Mouse (Mus musculus) lung, postnatal 14 days (tissue): Measurements from ENCODE around the gene Eef1g.
"Not testable (repeated sequence)": the region's sequence is repeated elsewhere in the genome, so short reads cannot be mapped to it uniquely, and the experiment has no call there.

Source experiments
- DNase-seq: peaks from one replicate; pipeline ENCODE4 v3.0.0; 2021

The Eef1g gene

GRCm38 (mm10) chr19:8988346-8989065, 21.7 kb downstream of the Eef1g start:
- DNase-seq: no peak

DNA sequence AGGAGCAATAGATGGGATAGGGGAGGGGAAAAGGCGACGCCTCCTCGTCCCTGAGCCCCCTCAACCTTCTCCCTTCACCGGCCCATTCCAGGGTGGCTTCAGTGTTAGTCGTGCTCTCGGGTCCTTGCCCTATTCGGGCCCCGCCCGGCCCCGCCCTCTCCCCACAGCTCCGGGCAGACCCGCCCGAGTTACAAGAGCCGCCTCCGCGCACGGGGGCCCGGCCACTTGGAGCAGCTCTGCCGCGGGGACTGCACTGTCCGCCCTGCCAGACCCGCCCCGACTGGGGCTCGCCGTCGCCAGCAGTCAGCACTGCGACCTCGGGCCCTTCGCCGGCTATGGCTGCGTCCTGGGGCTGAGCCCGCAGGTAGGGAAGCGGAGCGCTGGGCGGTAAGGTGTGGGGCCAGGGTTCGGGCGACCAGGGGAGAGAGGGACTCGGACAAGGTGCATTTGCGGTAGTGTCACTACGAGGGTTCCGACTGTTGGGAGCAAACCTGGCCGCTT, 22.3 kb downstream of the Eef1g start, which contains the start of gene Ahnak:
Gene Ahnak (plus strand): TSS at position 219 of the 501 bp plus-strand sequence.
- peak; percentile 87 for DNase-seq

GRCm38 (mm10) chr19:8989567-8990431, 23.0 kb downstream of the Eef1g start:
- DNase-seq: peak; percentile 94

DNA sequence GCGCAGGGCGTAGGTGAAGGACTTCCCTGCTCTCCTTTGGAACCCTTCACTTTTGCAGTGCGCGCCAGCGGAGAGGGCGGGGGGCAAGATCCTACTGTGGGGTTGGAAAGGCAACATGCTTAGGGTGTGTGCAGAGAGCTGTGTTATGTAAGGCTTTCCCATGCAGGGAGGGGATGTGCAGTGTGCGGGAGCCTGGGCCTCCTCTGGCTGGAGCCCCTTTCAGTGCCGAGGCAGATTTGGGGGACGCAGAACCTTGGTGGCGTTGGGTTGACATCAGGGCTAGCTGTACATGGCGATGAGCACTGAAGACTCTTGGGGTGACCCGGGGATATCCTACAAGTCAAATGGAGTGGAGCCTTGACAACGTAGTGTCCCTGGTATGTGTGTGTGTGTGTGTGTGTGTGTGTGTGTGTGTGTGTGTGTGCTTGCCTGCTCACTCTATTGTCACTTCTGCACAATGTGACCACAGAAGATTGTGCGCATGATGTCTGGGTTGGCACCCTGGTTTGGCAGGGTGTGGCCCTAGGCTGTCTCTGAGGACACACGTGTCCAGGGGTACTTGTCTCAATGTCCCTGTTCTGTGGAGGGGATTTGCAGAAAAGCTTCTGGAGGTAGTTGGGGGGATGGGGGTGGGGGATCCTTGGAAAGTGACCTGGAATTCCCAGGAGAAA, 23.7 kb downstream of the Eef1g start:
- DNase-seq: no peak

- DNase-seq: no peak
These were observed 24.5 kb downstream of the Eef1g start for GRCm38 (mm10) chr19:8991245-8991870.

- peak; percentile 52 for DNase-seq
These were observed 25.3 kb downstream of the Eef1g start for GRCm38 (mm10) chr19:8991871-8992735.

DNA sequence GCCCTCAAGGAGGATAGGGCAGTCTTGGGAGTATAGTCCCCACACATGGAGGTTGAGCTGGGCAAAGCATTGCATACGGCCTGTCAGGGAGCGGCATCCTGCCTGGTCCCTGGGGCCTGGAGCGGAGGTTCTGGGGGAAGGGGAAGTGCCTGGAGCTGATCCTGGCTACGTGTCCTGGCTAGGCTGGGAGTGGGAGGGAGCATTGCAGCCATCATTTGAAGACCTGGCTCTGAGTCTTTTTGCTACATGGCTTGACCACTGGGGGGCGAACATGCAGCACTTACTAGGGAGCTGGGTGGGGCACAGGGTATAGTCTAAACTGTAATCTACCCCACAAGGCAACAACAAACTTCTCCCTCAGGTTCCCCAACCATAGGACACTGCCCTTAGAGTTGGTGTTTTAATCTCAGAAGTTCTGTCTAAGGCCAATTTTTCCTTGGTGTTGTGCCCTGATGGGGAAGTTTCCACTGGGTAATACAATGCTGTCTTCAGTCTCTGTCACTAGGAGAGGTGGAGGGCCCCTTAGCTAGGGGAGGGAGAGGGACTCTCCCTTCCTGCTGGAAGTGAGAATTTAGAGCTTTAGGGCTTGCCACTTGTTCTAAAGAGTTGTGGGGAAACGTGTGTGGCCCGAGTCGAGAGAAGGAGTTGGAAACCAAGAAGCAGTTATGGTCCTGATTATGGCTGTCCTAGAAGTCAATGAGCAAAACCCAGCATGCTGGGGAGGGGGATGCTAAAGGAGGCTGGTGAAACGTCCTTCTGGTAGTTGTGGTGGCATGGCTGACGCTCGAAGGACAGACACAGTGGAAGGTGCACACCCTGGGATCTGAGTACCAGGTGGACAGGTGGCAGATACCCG, 26.2 kb downstream of the Eef1g start:
- peak; percentile 91 for DNase-seq

DNA sequence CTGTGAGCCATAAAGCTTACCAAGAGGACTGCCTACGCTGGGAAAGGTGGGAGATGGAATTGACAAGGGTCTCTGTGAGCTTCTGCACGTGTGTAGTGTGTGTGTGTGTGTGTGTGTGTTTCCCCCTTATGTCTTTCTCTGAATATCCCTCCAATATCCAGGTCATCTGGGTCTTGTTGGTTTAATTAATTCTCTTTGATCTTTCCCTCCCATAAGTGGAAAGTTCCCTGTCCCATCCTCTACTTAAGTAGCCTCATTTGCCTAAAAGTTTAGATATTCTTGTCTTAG, 26.7 kb downstream of the Eef1g start:
- no peak for DNase-seq

DNA sequence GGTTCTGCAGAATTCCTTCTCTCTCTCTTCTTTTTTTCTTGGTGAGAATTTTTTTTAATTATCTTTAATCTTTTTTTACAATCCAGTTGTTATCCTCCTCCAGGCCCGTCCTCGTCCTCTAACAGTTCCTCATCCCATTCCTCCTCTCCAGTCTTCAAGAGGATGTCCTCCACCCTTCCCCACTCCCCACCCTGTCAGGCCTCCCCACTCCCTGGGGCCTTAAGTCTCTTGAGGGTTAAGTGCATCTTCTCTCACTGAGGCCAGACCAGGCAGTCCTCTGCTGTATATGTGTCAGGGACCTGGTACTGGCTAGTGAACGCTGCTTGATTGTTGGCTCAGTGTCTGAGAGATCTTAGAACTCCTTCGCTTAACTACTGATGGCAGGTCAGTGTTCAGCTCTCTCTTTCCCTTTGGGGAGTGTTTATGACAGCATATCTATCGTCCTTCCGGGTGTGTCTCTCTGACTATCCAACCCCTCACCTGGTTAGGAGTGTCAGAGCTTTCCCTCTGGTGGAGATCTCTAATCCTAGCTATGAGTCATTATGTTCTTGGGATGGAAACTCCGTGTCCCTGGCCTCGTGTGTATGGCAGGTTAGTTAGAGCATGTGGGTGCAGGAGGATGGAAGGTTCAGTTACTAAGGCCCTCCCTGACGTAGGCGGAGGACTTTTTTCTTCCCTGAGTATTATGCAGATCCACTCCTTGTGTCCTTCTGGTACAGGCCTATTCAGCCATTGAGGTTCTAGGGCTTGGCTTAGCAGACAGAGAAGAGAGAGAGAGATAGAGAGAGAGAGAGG, 28.2 kb downstream of the Eef1g start:
- no peak for DNase-seq

GRCm38 (mm10) chr19:8996601-8997000, 29.8 kb downstream of the Eef1g start:
- no peak for DNase-seq

- DNase-seq: peak; percentile 94
These were observed 30.7 kb downstream of the Eef1g start for GRCm38 (mm10) chr19:8997546-8997945.

GRCm38 (mm10) chr19:8998546-8998945, 31.7 kb downstream of the Eef1g start:
- DNase-seq: no peak

GRCm38 (mm10) chr19:8999223-8999622, 32.4 kb downstream of the Eef1g start:
- DNase-seq: peak; percentile 40

- DNase-seq: not testable (repeated sequence)
These were observed 40.1 kb downstream of the Eef1g start for GRCm38 (mm10) chr19:9006915-9007314.

- no peak for DNase-seq
These were observed 52.5 kb downstream of the Eef1g start for GRCm38 (mm10) chr19:9019298-9019697.

GRCm38 (mm10) chr19:9023021-9023778, 56.4 kb downstream of the Eef1g start:
- DNase-seq: peak; percentile 41

- no peak for DNase-seq
These were observed 58.9 kb downstream of the Eef1g start for GRCm38 (mm10) chr19:9025562-9026257.

- DNase-seq: no peak
These were observed 59.8 kb downstream of the Eef1g start for GRCm38 (mm10) chr19:9026634-9027033.

DNA sequence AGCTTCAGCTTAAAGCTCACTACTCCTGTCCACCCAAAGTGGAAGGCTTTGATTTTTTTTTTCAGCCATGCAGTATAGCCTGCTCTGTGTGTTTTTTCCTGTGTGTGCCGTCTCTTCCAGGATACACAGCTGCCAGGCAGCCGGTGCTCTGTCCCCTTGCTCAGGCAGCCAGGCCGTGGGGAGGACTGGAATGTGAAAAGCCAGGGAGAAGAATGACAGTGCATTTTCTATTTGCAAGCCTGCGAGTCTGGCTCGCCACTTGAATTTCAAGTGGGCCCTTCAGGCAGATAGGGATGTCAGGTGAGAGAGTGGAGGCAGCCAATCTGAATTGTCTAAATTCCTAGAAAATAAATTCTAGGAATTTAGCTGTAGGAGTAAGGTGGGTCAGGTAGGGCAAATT, 61.0 kb downstream of the Eef1g start:
- peak; percentile 70 for DNase-seq
